ENCODE assay signal across 9 mouse cellular contexts in the genomic region with DNA sequence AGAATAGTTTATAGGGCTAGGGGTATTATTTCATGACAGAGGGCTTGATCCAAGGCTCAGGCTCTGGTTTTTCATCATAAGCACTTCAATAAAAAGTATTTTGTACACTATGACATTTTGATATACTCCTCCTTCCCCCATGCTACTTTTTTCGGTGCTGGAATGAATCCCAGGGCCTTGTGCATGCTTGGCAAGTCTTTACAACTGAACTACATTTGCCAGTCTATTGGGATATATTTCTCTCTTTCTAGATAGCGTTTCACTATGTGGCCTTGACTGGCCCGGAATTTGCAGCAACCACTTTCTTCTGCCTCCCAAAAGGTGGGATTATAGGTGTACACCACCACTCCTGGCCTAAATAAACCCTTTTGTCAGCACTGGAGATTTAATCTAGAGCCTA.
"Had no signal": no experiment of that assay in that cellular context is flagged by ENCODE, and none has a peak within 500 bp of the region (broad histone marks: within the 10 kb centered on the region; RNA-seq: fewer than 3 reads in every experiment).

No protein-coding gene starts in this region.

- DNase-seq: kidney, postnatal 25 days; layer of hippocampus, postnatal 36 days; liver; lung, adult 18-20 months; lung, postnatal 10 days; lung, postnatal 36 days; retina, postnatal 1 day; thymus, adult 18-20 months; thymus, postnatal 36 days had no signal
